Mouse (Mus musculus): ENCODE results near the gene Calu. TPM values are rescaled to one million over a fixed set of nuclear protein-coding genes. Genes with fewer than 3 reads are reported as not detected.
"Not testable (repeated sequence)": the region's sequence is repeated elsewhere in the genome, so short reads cannot be mapped to it uniquely, and the experiment has no call there.

Calu gene
- polyA plus RNA-seq, 1 experiment from 2014 or later: 293 TPM

DNA sequence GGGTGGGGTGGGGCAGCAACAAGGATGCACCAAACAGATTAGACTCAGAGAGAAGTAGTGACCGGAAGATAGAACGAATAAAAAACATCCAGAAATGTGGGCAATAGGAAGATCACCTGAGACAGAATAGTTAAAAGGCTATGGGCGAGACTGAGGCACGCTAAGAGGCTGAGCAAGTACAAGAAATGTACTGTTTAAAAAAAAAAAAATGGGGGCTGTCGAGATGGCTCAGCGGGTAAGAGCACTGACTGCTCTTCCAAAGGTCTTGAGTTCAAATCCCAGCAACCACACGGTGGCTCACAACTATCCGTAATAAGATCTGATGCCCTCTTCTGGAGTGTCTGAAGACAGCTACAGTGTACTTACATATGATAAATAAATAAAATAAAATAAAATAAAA is 43.4 kb downstream of the Calu start:
- not testable (repeated sequence) for H3K27ac ChIP-seq; H3K36me3 ChIP-seq; H3K4me2 ChIP-seq; H3K4me3 ChIP-seq (replicated peaks); ATAC-seq (ENCODE audit: insufficient number of reproducible peaks, insufficient read depth, low FRiP score, low TSS enrichment, low read depth); H3K9me3 ChIP-seq; H3K9ac ChIP-seq (replicated peaks)
- H3K4me1 ChIP-seq (replicated peaks): peaks cover 31% of the 10 kb centered on the region
- peaks cover 23% of the 10 kb centered on the region for H3K27me3 ChIP-seq
- 73% methylated on average over 8 of the region's 8 CpGs for WGBS

GRCm38 (mm10) chr6:29391802-29392201 is 43.9 kb downstream of the Calu start:
- Histone ChIP-seq H3K4me3 (replicated peaks) (no peak overlapping the region), H3K9me3 (no peaks in the 10 kb centered on the region), H3K27me3 (peaks cover 23% of the 10 kb centered on the region), H3K27ac (no peak overlapping the region), H3K9ac (replicated peaks) (no peak overlapping the region), H3K4me2 (no peak overlapping the region), H3K4me1 (replicated peaks) (peaks cover 26% of the 10 kb centered on the region), H3K36me3 (no peaks in the 10 kb centered on the region)
- WGBS: 72% methylated on average over 4 of the region's 4 CpGs
- no peak for ATAC-seq (ENCODE audit: insufficient number of reproducible peaks, insufficient read depth, low FRiP score, low TSS enrichment, low read depth)

GRCm38 (mm10) chr6:29394286-29394685 is 46.4 kb downstream of the Calu start:
- Histone ChIP-seq H3K9ac (replicated peaks) (no peak overlapping the region), H3K36me3 (peaks cover 5% of the 10 kb centered on the region; the same call in 1 of the 2 replicates), H3K4me3 (replicated peaks) (no peak overlapping the region), H3K4me2 (no peak overlapping the region), H3K4me1 (replicated peaks) (peaks cover 20% of the 10 kb centered on the region), H3K9me3 (no peaks in the 10 kb centered on the region), H3K27me3 (peaks cover 23% of the 10 kb centered on the region), H3K27ac (no peak overlapping the region)
- 62% methylated on average over 1 of the region's 1 CpGs for WGBS
- no peak for ATAC-seq (ENCODE audit: insufficient number of reproducible peaks, insufficient read depth, low FRiP score, low TSS enrichment, low read depth)

DNA sequence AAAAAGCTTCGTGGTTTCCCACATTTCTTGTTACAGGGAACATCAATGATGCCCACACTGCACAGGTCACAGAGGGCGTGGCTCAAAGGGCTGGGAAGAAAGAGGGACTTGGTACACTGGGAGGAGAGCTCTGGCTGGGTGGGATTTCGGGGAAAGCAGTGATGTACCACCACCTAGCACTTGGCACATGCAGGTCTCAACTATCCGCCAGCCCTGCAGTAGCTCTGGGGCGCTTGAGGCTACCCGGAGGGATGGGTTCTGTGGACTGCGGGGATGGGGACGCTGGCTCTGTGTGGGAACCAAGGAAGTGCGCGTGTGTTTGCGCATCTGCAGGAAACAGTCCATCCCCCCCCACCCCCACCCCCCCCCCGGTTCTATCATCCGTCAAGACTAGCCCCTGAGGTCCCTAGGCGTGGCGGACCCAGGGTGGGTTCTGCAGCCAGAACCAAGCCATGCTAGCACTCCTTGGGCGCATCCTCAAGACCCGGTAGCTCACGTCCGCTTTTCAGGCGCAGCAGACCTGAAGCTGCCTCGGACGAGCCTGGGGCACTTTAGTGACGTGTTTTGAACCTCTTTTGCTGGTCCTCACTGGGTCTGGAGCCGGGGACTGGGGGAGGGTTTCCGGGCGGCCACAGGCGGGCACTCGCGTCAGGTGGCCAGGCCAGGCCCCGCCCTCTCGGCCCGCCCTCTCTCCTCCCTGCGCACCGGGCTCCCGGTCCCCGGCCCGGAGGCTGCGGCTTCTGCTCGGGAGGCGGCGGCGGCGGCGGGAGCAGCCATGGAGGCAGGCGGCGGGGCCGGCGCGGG is 48.2 kb downstream of the Calu start, which contains the start of gene Ccdc136:
Ccdc136 (plus strand) TSS at position 400 of the 804 bp plus-strand sequence.
- WGBS: under 1% methylated on average over 46 of the region's 49 CpGs
- peak; percentile 92 for ATAC-seq (ENCODE audit: insufficient number of reproducible peaks, insufficient read depth, low FRiP score, low TSS enrichment, low read depth)
- Histone ChIP-seq H3K4me1 (replicated peaks) (peaks cover 20% of the 10 kb centered on the region), H3K36me3 (peaks cover 20% of the 10 kb centered on the region), H3K4me2 (peak within 1 kb of the TSS; percentile 88), H3K27me3 (peaks cover 16% of the 10 kb centered on the region), H3K4me3 (replicated peaks) (peak within 1 kb of the TSS; percentile 75), H3K9me3 (no peaks in the 10 kb centered on the region), H3K9ac (replicated peaks) (peak within 1 kb of the TSS; percentile 77), H3K27ac (peak within 1 kb of the TSS; percentile 74)

DNA sequence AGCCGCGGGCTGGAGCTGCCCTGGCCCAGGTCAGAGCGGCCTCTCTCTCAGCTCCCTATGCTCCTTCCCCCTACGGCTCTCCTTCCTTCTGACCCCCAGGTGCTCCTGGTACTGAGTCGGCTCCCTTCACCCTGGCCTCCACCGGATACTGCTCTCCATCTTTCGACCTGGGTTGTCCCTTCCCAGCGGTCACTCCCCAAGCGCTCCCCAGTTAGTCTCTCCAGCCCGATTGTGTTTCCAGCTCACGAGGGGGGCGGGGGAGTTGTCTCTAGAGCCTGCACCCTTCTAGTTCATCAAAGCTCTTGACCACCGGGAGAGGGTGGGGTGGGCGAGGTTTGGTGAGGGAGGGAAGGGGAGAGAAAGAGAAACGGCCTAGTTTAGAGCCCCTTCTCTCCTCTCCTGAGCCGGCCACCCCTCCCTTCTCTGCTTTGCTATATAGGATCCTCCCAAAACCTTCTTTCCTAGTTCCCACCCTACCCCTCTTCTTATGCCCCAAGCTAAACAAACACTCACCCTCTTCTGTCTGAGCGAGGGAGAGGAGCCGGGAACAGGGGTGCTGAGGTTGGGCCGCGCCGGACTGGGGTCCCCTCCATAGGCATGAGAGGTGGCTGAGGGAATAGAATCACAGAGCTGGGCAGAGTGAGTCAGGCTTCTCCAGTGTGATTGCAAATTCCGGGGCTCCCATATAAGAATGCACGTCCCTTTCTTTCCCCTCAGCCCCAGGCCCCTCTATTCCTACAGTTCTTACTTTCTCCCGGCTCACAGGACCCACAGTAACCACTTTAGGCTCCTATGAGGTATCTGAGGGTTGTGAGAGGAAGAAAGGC is 49.1 kb downstream of the Calu start:
- H3K27ac ChIP-seq: peak overlapping the region; percentile 74
- H3K9ac ChIP-seq (replicated peaks): peak overlapping the region; percentile 77
- peaks cover 20% of the 10 kb centered on the region for H3K4me1 ChIP-seq (replicated peaks)
- WGBS: 2% methylated on average over 20 of the region's 24 CpGs
- H3K36me3 ChIP-seq: peaks cover 21% of the 10 kb centered on the region
- peak; percentile 83 for ATAC-seq (ENCODE audit: insufficient number of reproducible peaks, insufficient read depth, low FRiP score, low TSS enrichment, low read depth)
- H3K9me3 ChIP-seq: no peaks in the 10 kb centered on the region
- peak overlapping the region; percentile 75 for H3K4me3 ChIP-seq (replicated peaks)
- peak overlapping the region; percentile 88 for H3K4me2 ChIP-seq
- H3K27me3 ChIP-seq: peaks cover 16% of the 10 kb centered on the region

GRCm38 (mm10) chr6:29397575-29397974 is 49.7 kb downstream of the Calu start:
- Histone ChIP-seq H3K9ac (replicated peaks) (peak overlapping the region; percentile 77), H3K4me1 (replicated peaks) (peaks cover 21% of the 10 kb centered on the region), H3K27ac (peak overlapping the region; percentile 74), H3K4me3 (replicated peaks) (peak overlapping the region; percentile 75), H3K36me3 (peaks cover 21% of the 10 kb centered on the region), H3K9me3 (no peaks in the 10 kb centered on the region), H3K4me2 (peak overlapping the region; percentile 88), H3K27me3 (peaks cover 16% of the 10 kb centered on the region)
- WGBS: 11% methylated on average over 6 of the region's 6 CpGs
- no peak for ATAC-seq (ENCODE audit: insufficient number of reproducible peaks, insufficient read depth, low FRiP score, low TSS enrichment, low read depth)

DNA sequence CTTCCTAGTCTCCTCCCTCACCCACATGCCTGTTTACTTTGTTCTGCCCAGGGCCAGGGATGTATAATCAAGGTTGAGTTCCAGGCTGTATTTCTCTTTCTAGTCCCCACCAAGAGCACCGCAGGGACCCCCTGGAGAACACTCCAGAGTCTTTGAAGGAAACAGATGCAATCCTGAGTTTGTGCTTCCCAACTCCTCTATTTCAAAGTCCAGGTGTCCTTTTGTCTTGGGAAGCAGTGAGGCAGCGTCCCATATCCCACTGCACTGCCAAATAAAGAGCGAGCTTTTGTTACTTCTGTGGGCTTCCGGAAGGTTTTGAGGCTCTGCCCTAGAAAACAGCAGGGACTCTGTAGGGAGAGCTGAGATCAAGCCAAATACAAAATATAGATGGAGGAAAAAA is 52.0 kb downstream of the Calu start:
- Histone ChIP-seq H3K27ac (no peak overlapping the region), H3K9me3 (no peaks in the 10 kb centered on the region), H3K4me2 (no peak overlapping the region), H3K27me3 (peaks cover 13% of the 10 kb centered on the region), H3K36me3 (peaks cover 21% of the 10 kb centered on the region), H3K9ac (replicated peaks) (no peak overlapping the region), H3K4me3 (replicated peaks) (no peak overlapping the region), H3K4me1 (replicated peaks) (peaks cover 27% of the 10 kb centered on the region)
- no peak for ATAC-seq (ENCODE audit: insufficient number of reproducible peaks, insufficient read depth, low FRiP score, low TSS enrichment, low read depth)
- 89% methylated on average over 4 of the region's 4 CpGs for WGBS

- ATAC-seq (ENCODE audit: insufficient number of reproducible peaks, insufficient read depth, low FRiP score, low TSS enrichment, low read depth): no peak
- no peaks in the 10 kb centered on the region for H3K9me3 ChIP-seq
- H3K27ac ChIP-seq: no peak overlapping the region
- H3K9ac ChIP-seq (replicated peaks): no peak overlapping the region
- H3K4me2 ChIP-seq: peak overlapping the region; percentile 48
- WGBS: 5% methylated on average over 34 of the region's 34 CpGs
- H3K36me3 ChIP-seq: peaks cover 38% of the 10 kb centered on the region
- H3K27me3 ChIP-seq: peaks cover 6% of the 10 kb centered on the region; the same call in 1 of the 2 replicates
- H3K4me1 ChIP-seq (replicated peaks): peaks cover 9% of the 10 kb centered on the region
- H3K4me3 ChIP-seq (replicated peaks): peak overlapping the region; percentile 21
Measured at GRCm38 (mm10) chr6:29402693-29403342, 54.9 kb downstream of the Calu start.

GRCm38 (mm10) chr6:29406412-29406811 is 58.5 kb downstream of the Calu start:
- Histone ChIP-seq H3K9me3 (no peaks in the 10 kb centered on the region), H3K27me3 (peaks cover 6% of the 10 kb centered on the region; the same call in 1 of the 2 replicates), H3K27ac (no peak overlapping the region), H3K4me2 (no peak overlapping the region), H3K36me3 (peaks cover 53% of the 10 kb centered on the region), H3K4me3 (replicated peaks) (no peak overlapping the region), H3K4me1 (replicated peaks) (peaks cover 7% of the 10 kb centered on the region; the same call in 1 of the 2 replicates), H3K9ac (replicated peaks) (no peak overlapping the region)
- no peak for ATAC-seq (ENCODE audit: insufficient number of reproducible peaks, insufficient read depth, low FRiP score, low TSS enrichment, low read depth)
- WGBS: 82% methylated on average over 6 of the region's 6 CpGs

DNA sequence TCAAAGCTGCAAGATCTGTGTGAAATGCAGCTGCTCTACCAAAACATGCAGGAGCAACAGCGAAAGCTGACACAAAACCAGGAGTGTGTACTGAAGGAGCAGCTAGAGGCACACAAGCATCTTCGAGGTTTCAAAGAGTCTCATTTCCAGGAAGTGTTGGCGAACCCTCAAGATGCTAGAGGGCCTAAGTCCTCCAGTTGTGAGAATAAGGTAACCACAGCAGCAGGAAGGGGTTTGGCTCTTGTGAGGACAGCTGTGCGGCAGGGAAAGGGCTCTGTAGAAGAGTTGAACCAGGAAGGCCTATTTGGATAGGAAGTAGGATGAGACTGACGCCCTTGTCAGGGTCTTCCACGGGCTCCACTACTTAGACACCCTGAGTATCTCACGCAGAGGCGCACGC is 67.6 kb downstream of the Calu start:
- Histone ChIP-seq H3K36me3 (peaks cover 79% of the 10 kb centered on the region), H3K27me3 (no peaks in the 10 kb centered on the region), H3K27ac (no peak overlapping the region), H3K4me3 (replicated peaks) (no peak overlapping the region), H3K4me2 (no peak overlapping the region), H3K4me1 (replicated peaks) (no peaks in the 10 kb centered on the region), H3K9me3 (no peaks in the 10 kb centered on the region), H3K9ac (replicated peaks) (no peak overlapping the region)
- ATAC-seq (ENCODE audit: insufficient number of reproducible peaks, insufficient read depth, low FRiP score, low TSS enrichment, low read depth): no peak
- WGBS: 84% methylated on average over 9 of the region's 9 CpGs

DNA sequence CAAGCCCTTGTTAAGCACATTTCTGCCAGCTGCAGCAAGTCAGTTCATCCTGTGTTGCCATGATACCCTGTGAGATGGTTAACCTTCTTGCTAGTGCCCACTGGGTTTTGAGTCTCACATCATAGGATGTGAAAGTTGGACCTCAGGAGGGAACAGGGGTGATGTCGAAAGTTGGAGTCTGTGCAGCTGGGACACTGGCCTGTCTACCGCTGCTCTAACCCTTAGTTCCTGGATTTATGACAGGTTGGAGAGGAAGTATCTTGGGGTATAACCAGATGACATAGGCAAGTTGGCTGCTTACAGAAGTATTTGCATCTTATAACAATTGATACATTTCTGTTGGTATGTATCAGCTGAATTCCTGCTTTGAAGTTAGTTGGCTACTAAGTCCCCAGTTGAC is 72.7 kb downstream of the Calu start:
- Histone ChIP-seq H3K4me1 (replicated peaks) (no peaks in the 10 kb centered on the region), H3K27ac (no peak overlapping the region), H3K9me3 (no peaks in the 10 kb centered on the region), H3K27me3 (no peaks in the 10 kb centered on the region), H3K9ac (replicated peaks) (no peak overlapping the region), H3K4me3 (replicated peaks) (no peak overlapping the region), H3K36me3 (peaks cover 35% of the 10 kb centered on the region), H3K4me2 (no peak overlapping the region)
- 91% methylated on average over 2 of the region's 2 CpGs for WGBS
- ATAC-seq (ENCODE audit: insufficient number of reproducible peaks, insufficient read depth, low FRiP score, low TSS enrichment, low read depth): no peak

Measured in limb, embryonic 12.5 days (tissue).